Mouse (Mus musculus): ENCODE measurements around the gene Nmur1.
A peak's percentile ranks its signal among the peaks of the same experiment; 100 is the strongest.

Nmur1 gene

GRCm38 (mm10) chr1:86409476-86409875 lies 16.6 kb downstream of the Nmur1 start:
- no peak for DNase-seq (ENCODE audit: low spot score in 2 of 2)

- DNase-seq (ENCODE audit: low spot score in 2 of 2) = no peak
These were observed 17.5 kb downstream of the Nmur1 start for GRCm38 (mm10) chr1:86408515-86408914.

GRCm38 (mm10) chr1:86406914-86407313 lies 19.1 kb downstream of the Nmur1 start:
- no peak for DNase-seq (ENCODE audit: low spot score in 2 of 2)

- DNase-seq (ENCODE audit: low spot score in 2 of 2) = no peak
These were observed 19.7 kb downstream of the Nmur1 start for GRCm38 (mm10) chr1:86406313-86406712.

- no peak for DNase-seq (ENCODE audit: low spot score in 2 of 2)
These were observed 21.2 kb downstream of the Nmur1 start for GRCm38 (mm10) chr1:86404834-86405233.

- no peak for DNase-seq (ENCODE audit: low spot score in 2 of 2)
These were observed 25.8 kb downstream of the Nmur1 start for GRCm38 (mm10) chr1:86400096-86400754.

GRCm38 (mm10) chr1:86399322-86399721 lies 26.7 kb downstream of the Nmur1 start:
- DNase-seq (ENCODE audit: low spot score in 2 of 2) = no peak

- DNase-seq (ENCODE audit: low spot score in 2 of 2) = no peak
These were observed 27.8 kb downstream of the Nmur1 start for GRCm38 (mm10) chr1:86398222-86398621.

- DNase-seq (ENCODE audit: low spot score in 2 of 2) = no peak
These were observed 28.4 kb downstream of the Nmur1 start for GRCm38 (mm10) chr1:86397621-86398020.

- no peak for DNase-seq (ENCODE audit: low spot score in 2 of 2)
These were observed 30.1 kb downstream of the Nmur1 start for GRCm38 (mm10) chr1:86395897-86396296.

- no peak for DNase-seq (ENCODE audit: low spot score in 2 of 2)
These were observed 31.8 kb downstream of the Nmur1 start for GRCm38 (mm10) chr1:86394246-86394645.

GRCm38 (mm10) chr1:86393219-86393618 lies 32.8 kb downstream of the Nmur1 start:
- DNase-seq (ENCODE audit: low spot score in 2 of 2) = no peak

- no peak for DNase-seq (ENCODE audit: low spot score in 2 of 2)
These were observed 34.6 kb downstream of the Nmur1 start for GRCm38 (mm10) chr1:86391425-86391824.

GRCm38 (mm10) chr1:86389230-86389629 lies 36.8 kb downstream of the Nmur1 start:
- peak; percentile 74 to 80 for DNase-seq (ENCODE audit: low spot score in 2 of 2)

- peak in 1 of 2 experiments; percentile 49 for DNase-seq (ENCODE audit: low spot score in 2 of 2)
These were observed 45.0 kb downstream of the Nmur1 start for GRCm38 (mm10) chr1:86381027-86381426.

GRCm38 (mm10) chr1:86379161-86379569 lies 46.9 kb downstream of the Nmur1 start:
- no peak for DNase-seq (ENCODE audit: low spot score in 2 of 2)

GRCm38 (mm10) chr1:86378662-86379061 lies 47.4 kb downstream of the Nmur1 start:
- DNase-seq (ENCODE audit: low spot score in 2 of 2) = no peak

- DNase-seq (ENCODE audit: low spot score in 2 of 2) = no peak
These were observed 49.7 kb downstream of the Nmur1 start for GRCm38 (mm10) chr1:86376354-86376753.

- DNase-seq (ENCODE audit: low spot score in 2 of 2) = peak in 1 of 2 experiments; percentile 45
These were observed 54.0 kb downstream of the Nmur1 start for GRCm38 (mm10) chr1:86371997-86372396.

- DNase-seq (ENCODE audit: low spot score in 2 of 2) = no peak
These were observed 57.9 kb downstream of the Nmur1 start for GRCm38 (mm10) chr1:86368086-86368485.

- DNase-seq (ENCODE audit: low spot score in 2 of 2) = no peak
These were observed 62.4 kb downstream of the Nmur1 start for GRCm38 (mm10) chr1:86363671-86364070.

- no peak for DNase-seq (ENCODE audit: low spot score in 2 of 2)
These were observed 64.0 kb downstream of the Nmur1 start for GRCm38 (mm10) chr1:86361852-86362615.

- DNase-seq (ENCODE audit: low spot score in 2 of 2) = no peak
These were observed 65.6 kb downstream of the Nmur1 start for GRCm38 (mm10) chr1:86360441-86360840.

Measured in cerebellum, postnatal 4 days (tissue).